Mouse (Mus musculus) frontal cortex, postnatal 36 days (tissue): ENCODE measurements around the gene Gm20518.

Experiments
- DNase-seq, 2 experiments: peaks; one replicate each; pipeline ENCODE4 v3.0.0; 2022; ENCODE audit warnings: low spot score in 2 of 2

Gene Gm20518

GRCm38 (mm10) chr16:17891567-17891959 lies at the start of gene Gm20518:
TSS of gene Gm20518 (minus strand) at chr16:17891671.
- peak; percentile 97 to 98 for DNase-seq

- DNase-seq, result no peak
Measured at GRCm38 (mm10) chr16:17939255-17939751, 47.8 kb upstream of the Gm20518 start.

- peak in 1 of 2 experiments; percentile 50 for DNase-seq
Measured at GRCm38 (mm10) chr16:17938821-17939220, 47.4 kb upstream of the Gm20518 start.

- no peak for DNase-seq
Measured at GRCm38 (mm10) chr16:17938187-17938586, 46.7 kb upstream of the Gm20518 start.

GRCm38 (mm10) chr16:17936776-17937175 lies 45.3 kb upstream of the Gm20518 start:
- no peak for DNase-seq

GRCm38 (mm10) chr16:17934445-17934910 lies 43.0 kb upstream of the Gm20518 start:
- DNase-seq, result no peak

GRCm38 (mm10) chr16:17933594-17934444 lies 42.3 kb upstream of the Gm20518 start:
- no peak for DNase-seq

GRCm38 (mm10) chr16:17931906-17932460 lies 40.5 kb upstream of the Gm20518 start:
- DNase-seq, result no peak

GRCm38 (mm10) chr16:17929631-17930030 lies 38.2 kb upstream of the Gm20518 start:
- DNase-seq, result no peak

GRCm38 (mm10) chr16:17929211-17929610 lies 37.7 kb upstream of the Gm20518 start:
- DNase-seq, result no peak

- peak in 1 of 2 experiments; percentile 59 for DNase-seq
Measured at GRCm38 (mm10) chr16:17928627-17929104, 37.2 kb upstream of the Gm20518 start.

GRCm38 (mm10) chr16:17928087-17928580 lies 36.7 kb upstream of the Gm20518 start, which contains the start of gene Slc25a1:
TSS of gene Slc25a1 (minus strand) at chr16:17928219.
- DNase-seq, result peak; percentile 82 to 86

- DNase-seq, result peak; percentile 37 to 38
Measured at GRCm38 (mm10) chr16:17927351-17928082, 36.0 kb upstream of the Gm20518 start.

- no peak for DNase-seq
Measured at GRCm38 (mm10) chr16:17922163-17922538, 30.7 kb upstream of the Gm20518 start.

- peak; percentile 93 to 98 for DNase-seq
Measured at GRCm38 (mm10) chr16:17921325-17922162, 30.1 kb upstream of the Gm20518 start.

- DNase-seq, result no peak
Measured at GRCm38 (mm10) chr16:17920586-17920985, 29.1 kb upstream of the Gm20518 start.

- DNase-seq, result no peak
Measured at GRCm38 (mm10) chr16:17914307-17915249, 23.1 kb upstream of the Gm20518 start, which contains the start of gene Gsc2. TSS of gene Gsc2 (minus strand) at chr16:17915059.

GRCm38 (mm10) chr16:17911052-17911595 lies 19.7 kb upstream of the Gm20518 start, which contains the start of gene Ess2:
TSS of gene Ess2 (minus strand) at chr16:17911348.
- DNase-seq, result peak; percentile 91 to 97

- no peak for DNase-seq
Measured at GRCm38 (mm10) chr16:17898462-17898861, 7.0 kb upstream of the Gm20518 start, which contains the start of the genes Dgcr2 and Tssk2. TSS of gene Dgcr2 (minus strand) at chr16:17898562. TSS of gene Tssk2 (plus strand) at chr16:17898637.
